Mouse (Mus musculus) lung, adult 18-20 months (tissue): Measurements from ENCODE around the gene Gm614.

Experiments
- DNase-seq, 2 experiments: peaks; one replicate each; pipeline ENCODE4 v3.0.0; 2022; ENCODE audit warnings: mixed read lengths in 2 of 2

Gene Gm614

GRCm38 (mm10) chrX:101263892-101264291, at the start of gene Gm614:
TSS of gene Gm614 (minus strand) at chrX:101263992.
- DNase-seq = no peak

- no peak for DNase-seq
These were observed 45.5 kb upstream of the Gm614 start for GRCm38 (mm10) chrX:101309299-101309698.

- no peak for DNase-seq
These were observed 40.9 kb upstream of the Gm614 start for GRCm38 (mm10) chrX:101304646-101305045.

GRCm38 (mm10) chrX:101301654-101302053, 37.9 kb upstream of the Gm614 start:
- DNase-seq = no peak

GRCm38 (mm10) chrX:101300427-101301030, 36.7 kb upstream of the Gm614 start:
- no peak for DNase-seq

GRCm38 (mm10) chrX:101299473-101300426, 36.0 kb upstream of the Gm614 start:
- DNase-seq = no peak

- DNase-seq = no peak
These were observed 35.3 kb upstream of the Gm614 start, which contains the start of gene Nlgn3 for GRCm38 (mm10) chrX:101299055-101299454. TSS of gene Nlgn3 (plus strand) at chrX:101299168.

- DNase-seq = no peak
These were observed 26.3 kb upstream of the Gm614 start for GRCm38 (mm10) chrX:101290111-101290510.

GRCm38 (mm10) chrX:101289037-101289436, 25.2 kb upstream of the Gm614 start:
- no peak for DNase-seq

- no peak for DNase-seq
These were observed 24.6 kb upstream of the Gm614 start for GRCm38 (mm10) chrX:101288432-101288831.

GRCm38 (mm10) chrX:101287543-101287942, 23.8 kb upstream of the Gm614 start:
- no peak for DNase-seq

- DNase-seq = no peak
These were observed 22.3 kb upstream of the Gm614 start for GRCm38 (mm10) chrX:101285953-101286670.

GRCm38 (mm10) chrX:101285534-101285933, 21.7 kb upstream of the Gm614 start:
- peak; percentile 48 to 50 for DNase-seq

- DNase-seq = no peak
These were observed 19.0 kb upstream of the Gm614 start for GRCm38 (mm10) chrX:101282813-101283212.

GRCm38 (mm10) chrX:101273875-101274738, 10.3 kb upstream of the Gm614 start, which contains the start of gene Med12:
TSS of gene Med12 (plus strand) at chrX:101274030.
- DNase-seq = peak; percentile 93 to 95

GRCm38 (mm10) chrX:101273410-101273809, 9.6 kb upstream of the Gm614 start:
- no peak for DNase-seq

- no peak for DNase-seq
These were observed 4.9 kb upstream of the Gm614 start, which contains the start of gene Gm20489 for GRCm38 (mm10) chrX:101268755-101269124. TSS of gene Gm20489 (minus strand) at chrX:101269023.

GRCm38 (mm10) chrX:101268025-101268754, 4.4 kb upstream of the Gm614 start, which contains the start of gene Il2rg:
TSS of gene Il2rg (minus strand) at chrX:101268255.
- peak in 1 of 2 experiments; percentile 14 for DNase-seq

- no peak for DNase-seq
These were observed 2.8 kb upstream of the Gm614 start for GRCm38 (mm10) chrX:101266631-101267030.

- DNase-seq = no peak
These were observed 3.1 kb downstream of the Gm614 start for GRCm38 (mm10) chrX:101260441-101261325.
